Mouse (Mus musculus) embryonic stem cell, embryonic (primary cell): ENCODE measurements at regions not wholly inside any gene's neighbourhood (a gene's known extent, or its start where the extent isn't known, plus 50 kb on each side); places are given as distances from the start of the nearest gene placed in this dataset.

ENCODE experiments used
- CTCF ChIA-PET, 4 experiments: fragments of 300-600 bp in 2 of 4; fragments of 350-600 bp in 2 of 4; sonication (Branson Sonifier 250); formaldehyde crosslinking; loops; one replicate each; lab custom pipeline; 2022; ENCODE audit warnings: inconsistent platforms in 2 of 4; lab: Charles Lee
- POLR2A ChIA-PET, 4 experiments: fragments of 300-600 bp in 2 of 4; fragments of 350-600 bp in 2 of 4; sonication (Branson Sonifier 250); formaldehyde crosslinking; loops; one replicate each; lab custom pipeline; 2022; ENCODE audit warnings: antibody characterized with exemption in 4 of 4, inconsistent platforms in 1 of 4; lab: Charles Lee

DNA sequence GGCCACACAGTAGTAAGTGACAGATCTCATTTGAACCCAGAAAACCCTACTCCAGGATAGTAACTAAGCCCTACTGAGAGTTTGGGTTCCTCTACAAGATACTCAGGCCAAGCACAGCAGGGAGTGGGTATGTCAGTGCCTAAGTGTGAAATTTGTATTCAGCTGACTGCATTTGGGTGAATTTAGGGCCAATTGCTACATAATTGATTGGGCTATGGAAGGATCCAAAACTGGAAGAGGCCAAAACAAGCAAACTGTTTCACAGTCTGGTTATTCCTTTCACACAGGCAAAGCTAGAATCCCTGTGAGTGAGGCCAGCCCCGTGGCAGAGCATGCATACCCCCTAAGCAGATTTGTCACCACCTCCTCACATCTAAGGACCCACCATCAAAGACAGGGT lies 221.9 kb upstream of the Gm9747 start:
- ChIA-PET CTCF (no interaction called here), POLR2A (no interaction called here)

DNA sequence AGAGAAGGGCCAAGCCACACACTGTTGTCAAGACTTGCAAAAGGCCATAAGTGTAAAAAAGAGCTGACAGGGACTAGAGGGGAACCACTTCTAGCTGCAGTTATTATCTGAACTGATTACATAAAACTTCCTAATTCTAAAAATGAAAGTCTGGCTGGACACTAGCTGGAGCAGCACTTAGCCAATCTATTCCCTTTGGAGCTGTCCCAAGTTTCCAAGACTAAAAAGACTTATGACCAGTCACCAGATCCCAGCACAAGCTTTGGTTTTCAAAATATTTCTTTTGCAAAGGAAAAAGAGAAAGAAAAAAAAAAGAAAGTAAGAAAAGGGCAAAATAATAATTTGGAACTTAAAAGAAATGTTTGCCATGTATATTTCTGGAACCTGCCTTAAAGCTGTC lies 217.6 kb upstream of the Gm9747 start:
- ChIA-PET CTCF (no interaction called here), POLR2A (no interaction called here)

DNA sequence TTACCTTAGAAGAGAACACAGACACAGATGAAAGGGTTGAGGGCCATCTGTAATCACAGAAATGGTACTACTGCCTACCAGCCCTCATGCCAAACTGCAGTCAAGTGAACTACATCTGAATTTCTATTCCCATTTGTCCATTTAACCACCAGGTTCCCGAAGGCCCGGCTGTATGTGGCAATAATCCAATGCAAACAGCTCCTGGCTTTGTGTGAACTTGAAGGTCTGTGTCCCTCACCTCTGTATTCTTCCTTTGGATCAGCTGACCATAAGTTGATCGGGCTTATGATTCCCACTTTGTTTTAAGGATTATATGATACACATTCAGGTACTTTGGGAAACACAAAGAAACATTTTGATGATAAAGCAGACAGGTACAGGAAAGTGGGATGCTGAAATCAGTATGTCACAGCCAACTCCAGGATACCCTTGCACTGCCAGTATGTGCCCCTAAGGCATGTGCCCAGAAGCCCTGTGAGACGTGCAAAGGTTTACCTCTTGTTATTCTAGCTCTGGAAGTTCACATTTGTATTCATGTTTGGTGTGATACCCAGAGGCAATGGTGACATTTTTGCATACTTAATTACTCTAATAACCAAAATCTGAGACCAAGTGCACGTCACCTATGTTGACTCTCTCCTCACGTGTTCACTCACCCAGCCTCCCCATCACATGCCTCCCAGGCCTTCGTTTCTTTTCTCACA lies 214.1 kb upstream of the Gm9747 start:
- ChIA-PET CTCF (no interaction called here), POLR2A (no interaction called here)

DNA sequence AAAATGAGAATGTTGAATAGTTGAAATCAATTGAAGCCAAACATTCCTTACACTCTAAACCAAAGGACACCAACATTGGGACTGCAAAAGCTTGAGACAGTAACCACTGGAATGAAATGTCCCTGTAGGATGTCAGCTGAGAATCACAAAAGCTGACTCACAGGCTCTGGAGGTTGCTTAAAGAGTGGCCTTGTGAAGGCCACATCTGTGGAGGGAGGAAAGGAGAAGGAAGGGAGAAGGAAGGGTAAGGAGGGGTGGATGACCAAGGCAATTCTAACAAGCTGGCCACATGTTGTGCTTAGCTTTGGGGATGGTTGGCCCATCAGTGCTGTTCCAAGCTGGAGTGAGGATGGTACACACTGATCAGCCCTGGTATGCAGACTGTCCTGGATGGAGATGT lies 205.2 kb upstream of the Gm9747 start:
- POLR2A ChIA-PET: no interaction called here

DNA sequence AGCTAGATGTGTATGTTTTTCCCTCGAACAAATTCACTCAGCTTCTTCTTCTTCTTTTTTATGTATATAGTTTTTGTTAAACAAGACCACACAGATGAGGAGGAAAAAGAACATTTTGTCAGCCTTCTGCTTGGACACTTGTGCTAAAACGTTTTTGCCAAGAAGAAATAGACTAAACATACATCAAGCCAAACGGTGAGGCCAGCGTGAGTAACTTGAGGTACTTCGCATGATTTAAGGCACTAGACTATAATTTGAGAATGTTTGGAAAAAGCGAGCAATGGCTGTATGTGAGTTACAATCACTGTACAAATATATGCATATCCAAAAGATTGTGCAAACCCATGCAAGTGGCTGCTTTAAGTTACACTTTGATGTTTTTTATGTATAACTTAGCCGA lies 201.8 kb upstream of the Gm9747 start:
- ChIA-PET POLR2A (no interaction called here), CTCF (no interaction called here)

More for the DNA sequence above, 205.2 kb upstream of the Gm9747 start:
- CTCF ChIA-PET: no interaction called here

DNA sequence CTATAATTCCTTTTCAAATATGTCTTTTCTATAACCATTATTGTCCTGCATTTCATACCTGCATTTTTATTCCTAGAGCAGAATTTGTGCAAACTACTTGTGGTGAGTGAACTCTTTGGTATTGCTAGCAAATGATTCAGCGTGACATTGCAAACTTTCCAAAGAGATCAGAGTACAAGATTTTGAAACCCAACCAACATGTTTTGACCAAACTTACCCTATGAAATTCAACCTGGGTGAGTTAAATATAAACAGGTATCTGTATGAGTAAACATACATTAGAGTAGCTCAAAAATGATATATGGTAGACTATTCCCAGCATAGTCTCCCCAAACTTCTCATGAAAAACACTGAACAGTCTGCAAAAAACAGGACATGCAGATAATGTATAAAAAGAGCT lies 200.5 kb upstream of the Gm9747 start:
- POLR2A ChIA-PET: no interaction called here
- CTCF ChIA-PET: no interaction called here

DNA sequence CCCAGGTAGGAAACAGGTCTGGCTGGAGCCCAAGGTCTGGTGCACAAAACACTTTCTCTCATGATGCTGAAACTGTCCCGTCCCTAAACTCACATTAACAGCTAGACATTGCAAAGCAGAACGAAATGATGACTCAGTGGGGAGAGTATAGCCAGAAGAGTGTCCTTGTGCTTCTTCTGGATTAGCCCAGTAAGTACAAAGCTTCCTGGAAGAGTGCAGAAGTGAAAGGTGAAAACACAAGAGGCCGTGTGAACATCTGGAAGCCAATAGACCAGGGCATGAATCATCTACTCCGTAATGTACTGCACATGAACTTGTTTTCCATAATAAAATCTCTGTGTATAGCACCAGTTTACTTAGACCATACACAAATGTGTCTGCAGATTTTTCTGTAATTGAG lies 194.7 kb upstream of the Gm9747 start:
- ChIA-PET CTCF (no interaction called here), POLR2A (no interaction called here)

DNA sequence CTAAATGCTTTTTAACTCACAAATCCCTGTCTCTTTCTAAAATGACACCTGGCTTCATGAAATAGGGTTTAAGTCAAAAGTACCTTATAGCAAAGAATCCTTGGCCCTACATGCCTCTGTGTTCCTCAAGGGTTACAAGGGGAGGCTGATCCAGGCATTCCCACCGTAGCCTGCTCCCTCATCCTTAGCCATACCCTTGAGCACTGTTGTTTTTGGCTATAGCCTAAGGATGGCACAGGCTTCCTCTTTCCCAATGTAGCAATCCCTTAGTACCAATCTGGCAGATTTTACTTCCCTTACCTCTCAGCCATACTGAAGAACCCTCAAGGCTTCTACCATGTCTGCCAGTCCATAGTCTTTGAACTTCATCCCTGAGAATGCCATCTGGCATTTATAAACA lies 194.2 kb upstream of the Gm9747 start:
- POLR2A ChIA-PET: no interaction called here

DNA sequence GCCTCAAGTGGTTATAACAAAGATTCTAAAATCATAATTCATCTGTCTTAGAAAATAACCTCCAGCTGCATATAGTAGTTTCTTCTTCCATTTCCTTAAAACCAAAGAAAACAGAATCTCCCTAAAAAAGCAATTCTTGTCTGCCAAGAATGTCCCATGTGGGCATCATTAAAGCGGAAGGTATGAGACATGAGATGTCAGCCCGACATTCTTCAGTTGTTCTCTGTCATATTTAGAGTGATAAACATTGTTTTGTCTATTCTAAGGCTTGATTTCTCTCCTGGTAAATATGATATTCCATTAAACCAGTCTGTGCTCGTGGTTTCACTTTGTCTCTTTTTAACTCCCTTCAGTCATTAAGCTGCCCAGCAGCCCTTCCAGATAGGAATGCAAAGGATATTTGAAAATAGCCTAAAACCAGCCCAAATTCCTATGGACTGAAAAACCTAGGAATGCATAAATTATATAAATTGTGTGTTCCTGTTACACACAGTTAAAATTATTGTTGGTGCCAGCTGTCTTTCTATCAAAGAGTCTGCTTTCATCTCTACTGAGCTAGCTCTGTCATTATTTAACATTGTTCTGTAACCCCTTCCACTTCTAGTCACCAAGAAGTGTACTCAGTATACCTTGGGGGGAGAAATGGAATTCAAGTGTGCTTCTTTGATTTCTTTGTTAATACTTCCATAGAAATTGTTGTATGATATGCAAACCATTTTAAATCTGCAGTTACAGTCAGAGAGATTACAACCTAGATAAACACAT lies 191.4 kb upstream of the Gm9747 start:
- ChIA-PET CTCF (no interaction called here), POLR2A (no interaction called here)

More for the DNA sequence above, 194.2 kb upstream of the Gm9747 start:
- CTCF ChIA-PET: no interaction called here

DNA sequence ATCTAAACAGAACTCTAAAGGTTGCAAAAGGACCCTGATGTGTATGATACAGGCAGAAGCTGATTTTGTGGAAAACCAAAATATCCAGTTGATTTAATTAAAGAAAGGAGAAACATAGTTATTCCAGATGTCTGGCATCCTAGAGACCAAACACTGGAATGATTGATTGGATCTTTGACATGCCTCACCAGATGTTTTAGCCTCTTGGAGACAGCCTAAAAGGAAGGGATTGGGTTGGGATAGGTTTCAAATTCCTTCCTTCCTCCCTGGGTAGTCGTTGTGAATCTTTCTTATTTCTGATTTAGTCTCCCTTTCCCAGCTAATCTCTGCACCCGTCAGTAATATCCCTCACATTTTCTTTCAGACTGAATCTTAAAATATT lies 190.9 kb upstream of the Gm9747 start:
- POLR2A ChIA-PET: no interaction called here
- CTCF ChIA-PET: no interaction called here

DNA sequence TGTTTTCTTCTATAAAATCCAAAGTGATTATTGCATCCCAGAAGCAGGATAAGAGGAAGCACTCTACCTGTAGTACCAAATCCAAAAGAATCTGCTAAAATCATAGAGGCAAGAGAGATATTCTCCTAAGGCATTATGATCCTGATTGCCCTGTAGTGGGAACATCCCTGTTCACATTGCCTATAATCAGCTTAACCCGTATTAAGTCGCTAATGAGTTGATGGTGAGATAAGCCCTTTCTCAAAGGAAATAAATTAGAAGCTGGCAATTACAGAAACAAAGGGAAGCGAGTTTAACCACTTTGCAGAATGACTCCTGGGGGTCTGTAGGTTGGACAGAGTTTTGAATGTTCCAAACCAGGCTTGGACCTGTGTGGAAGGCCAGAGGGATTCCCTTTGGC lies 190.4 kb upstream of the Gm9747 start:
- POLR2A ChIA-PET: no interaction called here

DNA sequence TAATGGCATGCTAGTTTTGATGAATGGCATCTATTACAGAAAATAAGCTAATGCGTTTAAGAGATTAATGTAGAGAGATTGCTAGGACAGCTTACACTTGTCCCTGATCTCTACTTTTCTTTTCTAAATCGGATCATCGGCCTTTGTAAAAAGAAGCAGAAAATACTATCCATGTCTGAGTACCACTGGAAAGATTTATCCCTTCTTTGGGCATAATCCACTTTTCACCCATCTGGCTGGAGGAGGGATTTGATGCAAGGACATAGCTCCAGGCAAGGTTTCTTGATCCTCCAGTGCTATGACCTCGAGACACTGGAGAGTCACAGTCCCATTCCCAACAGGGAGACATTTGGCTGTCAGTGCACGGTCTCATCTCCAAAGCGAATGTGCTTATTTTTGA lies 166.6 kb upstream of the Gm9747 start:
- CTCF ChIA-PET: no interaction called here

More for the DNA sequence above, 190.4 kb upstream of the Gm9747 start:
- CTCF ChIA-PET: no interaction called here

DNA sequence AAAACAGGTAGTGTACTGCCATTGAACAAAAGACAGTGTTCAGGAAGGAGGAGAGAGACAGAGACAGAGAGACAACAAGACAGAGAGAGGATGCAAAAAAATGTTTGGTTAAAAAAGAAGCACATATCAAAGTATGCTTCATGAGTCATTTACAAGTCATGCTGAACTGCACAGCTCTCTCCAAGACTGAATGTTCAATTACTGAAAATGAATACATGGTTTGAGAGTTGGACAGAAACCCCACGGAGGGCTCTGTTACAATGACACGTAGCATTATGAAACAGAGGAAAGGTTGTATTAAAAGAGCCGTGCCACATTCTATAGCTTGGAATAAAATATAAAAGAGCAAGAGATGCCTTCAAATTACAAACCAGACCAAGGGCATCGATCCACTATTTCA lies 164.3 kb upstream of the Gm9747 start:
- POLR2A ChIA-PET: interaction anchor here in 1 of 4 experiments (1.0 kb wide), 1 partner anchor 215 kb away, joined by 3 read pairs; no protein-coding TSS in a partner anchor

More for the DNA sequence above, 166.6 kb upstream of the Gm9747 start:
- POLR2A ChIA-PET: no interaction called here

DNA sequence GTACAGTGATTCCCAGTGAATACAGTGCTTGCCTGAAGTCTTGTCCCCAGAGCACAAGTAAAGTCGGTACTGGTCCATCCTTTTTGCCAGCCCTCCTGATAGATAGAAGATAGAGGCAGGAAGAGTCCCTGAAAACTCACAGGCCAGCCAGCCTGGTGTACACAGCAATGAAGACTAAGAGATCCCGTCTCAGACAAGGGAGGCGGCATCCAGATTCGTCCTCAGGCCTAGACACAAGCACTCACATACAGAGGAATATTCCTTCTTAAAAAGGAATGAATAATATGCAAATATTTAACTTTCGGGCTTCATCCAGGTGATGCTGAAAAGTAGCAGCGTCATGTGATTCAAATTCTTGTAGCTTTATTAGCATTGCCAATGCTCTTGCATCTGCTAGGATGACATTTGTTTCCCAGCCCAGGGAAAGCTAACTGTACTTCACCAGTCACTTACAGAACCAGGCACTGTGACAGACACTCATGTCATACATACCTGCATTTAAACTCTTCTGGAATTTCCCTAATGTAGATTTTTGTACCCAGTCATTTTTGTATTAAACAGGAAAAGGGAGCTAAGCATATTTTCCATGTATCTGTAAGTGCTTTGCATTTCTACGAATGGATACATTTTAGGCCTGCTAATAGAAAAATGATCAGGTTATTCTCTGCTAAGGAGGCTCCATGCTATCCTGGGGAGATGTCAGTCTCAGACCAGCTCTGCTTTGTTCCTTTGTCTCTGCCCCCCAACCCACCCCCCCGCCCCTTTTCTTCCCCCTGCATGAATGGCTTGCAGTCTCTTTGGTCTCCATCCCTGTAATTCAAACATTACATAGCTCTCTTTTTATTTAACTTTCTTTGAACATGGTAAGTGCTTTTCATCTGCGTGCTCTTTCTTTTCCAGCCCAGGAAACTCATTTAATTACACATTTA lies 162.5 kb upstream of the Gm9747 start:
- CTCF ChIA-PET: no interaction called here
- POLR2A ChIA-PET: no interaction called here

More for the DNA sequence above, 164.3 kb upstream of the Gm9747 start:
- CTCF ChIA-PET: no interaction called here

DNA sequence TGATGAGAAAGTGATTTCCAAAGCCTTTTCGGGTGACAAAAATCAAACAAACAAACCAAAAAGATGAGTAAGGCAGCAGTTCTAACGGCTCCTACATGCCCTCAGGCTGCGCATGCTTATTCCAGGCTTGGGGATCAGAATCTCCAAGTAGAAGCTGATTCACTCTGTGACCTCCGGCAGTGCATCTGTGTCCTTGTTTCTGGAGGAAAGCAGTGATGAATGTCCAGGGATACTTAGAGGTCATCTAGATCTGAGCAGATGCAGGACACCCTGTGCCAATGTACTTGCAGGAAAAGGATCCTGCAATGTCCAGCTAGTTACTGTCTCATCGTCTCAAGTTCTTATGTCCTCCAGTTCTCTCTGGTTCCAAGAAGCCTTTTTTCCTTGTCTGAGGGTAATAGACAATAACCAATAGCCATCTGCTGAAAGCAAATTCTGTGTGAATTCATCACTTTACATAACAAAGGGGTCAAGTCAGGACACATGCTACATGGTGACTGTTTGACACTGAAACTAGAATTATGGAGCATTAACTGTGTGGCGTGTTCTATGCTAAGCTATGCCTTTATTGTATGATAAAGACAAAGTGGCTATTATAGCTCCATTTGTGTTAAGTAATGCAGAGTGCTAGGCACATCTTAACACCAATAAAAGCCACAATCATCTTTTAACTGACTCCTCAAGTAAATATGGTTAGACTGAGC lies 143.6 kb upstream of the Gm9747 start:
- CTCF ChIA-PET: no interaction called here
- POLR2A ChIA-PET: no interaction called here

DNA sequence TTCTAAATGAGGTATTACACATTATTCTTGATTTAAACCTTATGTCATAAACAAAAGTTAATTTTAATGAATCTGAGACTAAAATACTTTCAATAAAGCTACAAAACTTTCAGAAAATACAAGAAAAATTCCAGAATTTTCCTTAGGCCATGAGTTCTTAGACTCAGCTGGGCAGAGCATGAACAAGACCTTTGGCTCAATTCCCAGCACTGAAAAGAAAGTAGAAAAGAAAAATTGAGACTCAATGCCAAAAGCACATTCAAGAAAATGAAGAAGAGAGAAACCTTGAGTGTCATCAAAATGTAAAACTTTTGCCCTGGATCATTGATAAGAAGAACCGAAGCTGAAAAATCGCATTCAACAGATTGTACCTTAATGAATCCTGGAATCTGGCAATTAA lies 137.8 kb upstream of the Gm9747 start:
- ChIA-PET POLR2A (no interaction called here), CTCF (no interaction called here)

DNA sequence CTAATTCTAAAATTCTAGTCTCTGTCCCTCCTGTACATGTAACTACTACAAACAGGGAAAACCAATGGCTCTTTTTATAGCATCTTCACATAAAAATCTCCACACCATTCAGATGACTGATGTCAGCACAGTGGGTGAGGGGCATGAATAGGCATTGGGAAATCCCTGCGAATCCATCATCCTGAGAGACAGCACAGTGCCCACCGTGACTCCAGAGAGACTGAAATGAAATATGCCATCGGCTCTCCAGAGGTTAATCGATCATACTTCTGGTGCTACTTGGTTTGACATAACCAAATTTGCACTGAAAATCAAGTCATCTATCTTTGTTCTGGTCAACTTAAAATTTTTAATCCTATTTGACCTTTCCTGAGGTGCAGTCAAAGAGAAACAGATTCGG lies 126.2 kb upstream of the Gm9747 start:
- POLR2A ChIA-PET: no interaction called here
- CTCF ChIA-PET: no interaction called here

DNA sequence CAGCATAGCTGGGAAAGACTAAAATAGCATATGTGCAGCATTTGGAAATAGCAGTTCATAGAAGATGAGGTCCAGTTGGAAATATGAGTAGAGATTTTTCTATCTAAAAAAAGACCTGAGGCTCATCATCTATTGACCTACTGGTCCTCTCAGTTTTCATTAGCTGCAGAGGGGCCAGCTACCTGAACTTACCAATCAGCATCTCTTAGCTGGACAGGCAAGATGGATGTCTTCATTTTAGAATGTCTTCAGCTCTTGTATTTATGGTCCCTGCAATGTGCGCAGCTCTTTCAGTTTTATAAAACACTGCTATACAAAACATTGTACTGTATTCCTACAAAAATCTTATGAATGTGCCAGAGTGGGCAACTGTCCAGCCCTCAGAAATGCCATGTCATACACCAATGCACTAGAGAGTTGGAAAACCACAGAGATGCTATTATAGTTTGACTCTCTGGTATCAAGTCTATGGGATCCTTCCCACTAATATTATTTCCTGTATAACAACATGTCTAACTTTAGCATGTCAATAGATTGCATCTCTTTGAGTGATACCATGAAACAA lies 122.8 kb upstream of the Gm9747 start:
- ChIA-PET CTCF (no interaction called here), POLR2A (interaction anchor here in 1 of 4 experiments (0.5 kb wide), 1 partner anchor 12 kb away, joined by 4 read pairs; no protein-coding TSS in a partner anchor)

DNA sequence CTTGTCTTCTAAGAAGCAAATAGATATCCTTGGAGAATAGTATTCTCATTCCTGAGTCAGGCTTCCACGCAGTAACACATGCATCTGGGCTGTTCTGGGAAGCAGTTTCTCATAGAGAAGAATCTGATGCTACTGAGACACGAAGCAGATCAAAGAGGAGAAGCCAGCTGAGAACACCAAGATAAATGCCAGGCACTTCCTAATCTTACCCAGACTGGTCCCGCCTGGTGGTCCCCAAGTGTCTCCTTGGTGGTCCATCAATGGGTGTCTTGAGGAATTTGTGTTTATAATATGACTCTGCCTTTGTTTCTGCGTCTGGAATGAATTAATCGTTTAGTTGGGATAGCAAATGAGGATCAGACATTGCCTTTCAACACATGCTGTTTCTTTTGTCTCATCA lies 120.5 kb upstream of the Gm9747 start:
- CTCF ChIA-PET: no interaction called here
- POLR2A ChIA-PET: no interaction called here
